Mouse (Mus musculus): ENCODE data around the gene Crym.
A peak's percentile ranks its signal among the peaks of the same experiment; 100 is the strongest.

Crym gene

GRCm38 (mm10) chr7:120201771-120202170 lies at the start of gene Crym:
TSS of gene Crym (minus strand) at chr7:120202111.
- DNase-seq: peak in 1 of 2 experiments; percentile 11

- peak; percentile 20 to 27 for DNase-seq
These were observed 39.2 kb upstream of the Crym start for GRCm38 (mm10) chr7:120241092-120241491.

GRCm38 (mm10) chr7:120228541-120228940 lies 26.6 kb upstream of the Crym start:
- no peak for DNase-seq

GRCm38 (mm10) chr7:120205989-120206388 lies 4.1 kb upstream of the Crym start:
- DNase-seq: no peak

- peak; percentile 94 to 95 for DNase-seq
These were observed 1.9 kb upstream of the Crym start, which contains the start of gene Abca14 for GRCm38 (mm10) chr7:120203789-120204188. TSS of gene Abca14 (plus strand) at chr7:120203961.

- peak; percentile 55 to 57 for DNase-seq
These were observed 623 bp downstream of the Crym start for GRCm38 (mm10) chr7:120201231-120201744.

GRCm38 (mm10) chr7:120195207-120195606 lies 6.7 kb downstream of the Crym start:
- DNase-seq: no peak

GRCm38 (mm10) chr7:120192816-120193215 lies 9.1 kb downstream of the Crym start:
- no peak for DNase-seq

- peak in 1 of 2 experiments; percentile 48 for DNase-seq
These were observed 9.7 kb downstream of the Crym start for GRCm38 (mm10) chr7:120192207-120192606.

GRCm38 (mm10) chr7:120190150-120190665 lies 11.7 kb downstream of the Crym start:
- DNase-seq: peak; percentile 44 to 49

GRCm38 (mm10) chr7:120189369-120190149 lies 12.4 kb downstream of the Crym start:
- peak; percentile 67 for DNase-seq

GRCm38 (mm10) chr7:120188946-120189345 lies 13.0 kb downstream of the Crym start:
- DNase-seq: no peak

GRCm38 (mm10) chr7:120182891-120183290 lies 19.0 kb downstream of the Crym start:
- DNase-seq: no peak

- DNase-seq: peak; percentile 54 to 66
These were observed 20.3 kb downstream of the Crym start for GRCm38 (mm10) chr7:120181401-120182230.

- no peak for DNase-seq
These were observed 21.4 kb downstream of the Crym start for GRCm38 (mm10) chr7:120180547-120180946.

- no peak for DNase-seq
These were observed 23.0 kb downstream of the Crym start for GRCm38 (mm10) chr7:120178935-120179334.

- no peak for DNase-seq
These were observed 24.3 kb downstream of the Crym start for GRCm38 (mm10) chr7:120177611-120178010.

GRCm38 (mm10) chr7:120174723-120175504 lies 27.0 kb downstream of the Crym start:
- no peak for DNase-seq

- no peak for DNase-seq
These were observed 28.2 kb downstream of the Crym start, which contains the start of gene Anks4b for GRCm38 (mm10) chr7:120173603-120174244. TSS of gene Anks4b (plus strand) at chr7:120173858.

- DNase-seq: no peak
These were observed 29.7 kb downstream of the Crym start for GRCm38 (mm10) chr7:120172188-120172700.

GRCm38 (mm10) chr7:120163581-120164251 lies 38.2 kb downstream of the Crym start:
- DNase-seq: peak; percentile 41 to 51
